Mouse (Mus musculus) kidney, postnatal 0 days (tissue): Measurements from ENCODE around the gene Mmp15. TPM values are rescaled to one million over a fixed set of nuclear protein-coding genes. Genes with fewer than 3 reads are reported as not detected.
A peak's percentile ranks its signal among the peaks of the same experiment; 100 is the strongest.

Experiments used
- ATAC-seq: fragments of 200-750 bp; cut with Nextera tagmentation; replicated peaks from 2 replicates; pipeline ENCODE4 v1.8.0; 2017; ENCODE audit warnings: low read depth, moderate number of reproducible peaks, moderate TSS enrichment, moderate library complexity; ENCODE audit not compliant: low FRiP score
- DNase-seq: peaks from one replicate; pipeline ENCODE4 v3.0.0-alpha.2; 2016; ENCODE audit warnings: low spot score
- H3K27ac ChIP-seq: fragments of 300-500 bp; sonication (generic); 2 replicates; pipeline ENCODE4 v1.5.1; 2014; ENCODE audit warnings: mild to moderate bottlenecking
- H3K27me3 ChIP-seq: fragments of 300-500 bp; sonication (generic); 2 replicates; pipeline ENCODE4 v1.6.1; 2014; ENCODE audit warnings: low read length, mixed read lengths; ENCODE audit not compliant: insufficient read depth
- H3K36me3 ChIP-seq: fragments of 300-500 bp; sonication (generic); 2 replicates; pipeline ENCODE4 v1.6.1; 2014; ENCODE audit warnings: low read length, mixed read lengths; ENCODE audit not compliant: insufficient read depth
- H3K4me1 ChIP-seq: fragments of 300-500 bp; sonication (generic); replicated peaks from 2 replicates; pipeline ENCODE4 v1.6.1; 2014; ENCODE audit warnings: antibody characterized with exemption, low read length, mixed read lengths; ENCODE audit not compliant: insufficient read depth
- H3K4me2 ChIP-seq: fragments of 300-500 bp; sonication (generic); 2 replicates; pipeline ENCODE4 v1.6.1; 2014; ENCODE audit warnings: mild to moderate bottlenecking, low read length, moderate library complexity, mixed read lengths
- H3K4me3 ChIP-seq: fragments of 300-500 bp; sonication (generic); replicated peaks from 2 replicates; pipeline ENCODE4 v1.5.1; 2014; ENCODE audit warnings: low read depth, low read length
- H3K9ac ChIP-seq: fragments of 300-500 bp; sonication (generic); 2 replicates; pipeline ENCODE4 v1.6.1; 2014; ENCODE audit warnings: low read depth, low read length
- H3K9me3 ChIP-seq: fragments of 300-500 bp; sonication (generic); replicated peaks from 2 replicates; pipeline ENCODE4 v1.6.1; 2016; ENCODE audit warnings: low read length, inconsistent platforms, mixed read lengths
- CTCF ChIP-seq: IDR thresholded peaks from 2 replicates; pipeline ENCODE4 v1.5.1; 2016; ENCODE audit warnings: antibody characterized with exemption, low read depth, mild to moderate bottlenecking, moderate library complexity
- WGBS: fragments of 180-500 bp; shearing (Covaris S2); extraction: QIAGEN DNeasy Blood & Tissue Kit; methylation state at CpG from one replicate; pipeline ENCODE4 v1.1.7; 2014; 5-methylcytosine and 5-hydroxymethylcytosine counted together
- polyA plus RNA-seq: library from polyadenylated mRNA; unstranded; fragments of >200 nt; fragmentation: Nextera tagmentation; extraction: Ambion mirVana; gene quantifications from 2 replicates; pipeline ENCODE4 v1.2.1, GENCODE M21; 2015

Mmp15 gene
- 5.0 and 5.8 TPM in 2 replicates for polyA plus RNA-seq

DNA sequence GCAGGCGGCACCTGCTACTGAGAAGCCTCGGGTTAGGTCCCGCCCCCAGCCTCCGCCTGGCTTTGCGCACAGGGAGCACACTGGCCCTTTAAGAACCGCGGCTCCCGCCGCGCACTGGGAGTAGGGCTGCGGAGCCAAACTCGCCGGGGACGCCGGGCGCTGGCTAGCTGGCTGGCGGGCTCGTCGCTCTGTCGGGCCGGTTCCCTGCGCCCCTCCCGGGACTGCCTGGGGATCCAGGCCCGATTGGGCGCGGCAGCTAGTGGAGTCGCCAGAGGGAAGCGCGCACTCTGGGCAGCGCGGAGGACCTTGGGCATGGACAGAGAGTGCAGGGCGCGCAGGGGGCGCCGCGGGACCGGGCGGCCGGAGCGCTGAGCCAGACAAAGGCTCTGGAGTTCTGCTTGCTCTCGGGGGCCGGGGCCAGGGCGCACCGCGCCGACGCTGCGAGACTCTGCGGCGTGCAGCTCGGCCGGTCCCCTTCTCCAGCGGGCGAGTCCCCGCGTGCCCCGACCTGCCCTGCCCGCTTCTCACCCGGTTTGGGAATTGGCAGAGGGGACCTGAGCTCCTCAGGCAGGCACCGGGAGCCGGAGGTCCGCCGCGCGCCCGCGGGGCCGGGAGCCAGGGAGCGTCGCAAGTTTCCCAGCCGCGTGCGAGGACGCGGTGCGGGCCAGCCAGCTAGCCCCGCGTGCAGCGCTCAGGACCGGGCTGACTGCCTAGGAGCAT is at the start of gene Mmp15:
Gene Mmp15, plus strand, starts transcription at position 118 of the 720 bp plus-strand sequence.
- under 1% methylated on average over 76 of the region's 80 CpGs for WGBS
- H3K4me1 ChIP-seq, result peaks cover 29% of the 10 kb centered on the region; the same call in 1 of the 2 replicates

DNA sequence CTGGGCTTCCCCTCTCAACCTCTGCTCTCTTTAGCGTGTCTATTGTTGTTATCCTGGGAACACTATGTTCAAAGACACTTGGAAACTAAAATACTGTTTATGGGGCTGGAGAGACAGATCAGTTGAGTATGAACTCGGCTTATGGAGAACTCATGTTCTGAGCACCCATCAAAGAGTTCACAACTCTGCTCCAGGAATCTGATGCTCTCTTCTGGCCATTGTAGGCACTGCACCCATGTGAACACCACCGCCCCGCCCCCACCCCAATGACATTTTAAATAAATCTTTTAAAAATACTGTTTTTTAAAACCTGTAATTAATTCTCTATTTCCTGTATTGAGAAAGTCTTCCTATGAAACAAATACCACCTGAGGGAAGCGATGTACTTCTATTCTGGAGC is 49.7 kb upstream of the Mmp15 start:
- no peaks in the 10 kb centered on the region for H3K27me3 ChIP-seq
- H3K4me1 ChIP-seq, result no peaks in the 10 kb centered on the region
- H3K27ac ChIP-seq, result no peak overlapping the region
- H3K9me3 ChIP-seq, result no peaks in the 10 kb centered on the region
- TF ChIP-seq CTCF, result peak; percentile 83
- H3K4me2 ChIP-seq, result no peak overlapping the region
- H3K9ac ChIP-seq, result no peak overlapping the region
- DNase-seq (peak; percentile 78), ATAC-seq (no peak)
- H3K4me3 ChIP-seq, result no peak overlapping the region
- WGBS, result 18% methylated on average over 5 of the region's 5 CpGs
- H3K36me3 ChIP-seq, result no peaks in the 10 kb centered on the region

More for the DNA sequence above, at the start of gene Mmp15:
- H3K27ac ChIP-seq, result peak within 1 kb of the TSS; percentile 47
- no peaks in the 10 kb centered on the region for H3K27me3 ChIP-seq
- no peaks in the 10 kb centered on the region for H3K9me3 ChIP-seq
- no peaks in the 10 kb centered on the region for H3K36me3 ChIP-seq
- H3K4me2 ChIP-seq, result peak within 1 kb of the TSS; percentile 98
- peak within 1 kb of the TSS; percentile 71 for H3K4me3 ChIP-seq
- peak; percentile 41 for ATAC-seq
- no peak for TF ChIP-seq CTCF
- peak within 1 kb of the TSS; percentile 69 for H3K9ac ChIP-seq
- peak; percentile 57 for DNase-seq

DNA sequence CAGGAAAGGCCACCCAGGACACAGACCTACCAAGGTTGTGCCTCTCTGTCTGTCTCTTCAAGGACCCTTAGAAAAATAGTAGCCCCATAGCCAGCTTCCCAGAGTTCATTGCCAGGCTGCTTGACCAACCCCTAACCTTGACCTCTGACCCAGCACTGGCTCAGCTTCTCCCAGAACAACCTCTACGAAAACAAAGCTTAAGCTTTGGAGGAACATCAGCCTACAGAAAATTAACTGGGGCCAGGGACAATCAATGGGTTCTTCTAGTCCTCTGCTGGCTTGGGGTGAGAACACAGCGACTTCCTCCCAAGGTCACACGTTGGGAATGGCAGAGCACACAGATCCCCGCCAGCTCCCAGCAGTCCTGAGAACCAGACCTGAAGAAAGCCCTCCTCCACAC is 46.5 kb upstream of the Mmp15 start:
- Histone ChIP-seq H3K9ac (no peak overlapping the region), H3K27ac (no peak overlapping the region), H3K4me2 (no peak overlapping the region), H3K4me3 (no peak overlapping the region), H3K9me3 (no peaks in the 10 kb centered on the region), H3K27me3 (no peaks in the 10 kb centered on the region), H3K36me3 (no peaks in the 10 kb centered on the region), H3K4me1 (no peaks in the 10 kb centered on the region)
- ATAC-seq (no peak), DNase-seq (no peak)
- 64% methylated on average over 4 of the region's 4 CpGs for WGBS
- no peak for TF ChIP-seq CTCF

DNA sequence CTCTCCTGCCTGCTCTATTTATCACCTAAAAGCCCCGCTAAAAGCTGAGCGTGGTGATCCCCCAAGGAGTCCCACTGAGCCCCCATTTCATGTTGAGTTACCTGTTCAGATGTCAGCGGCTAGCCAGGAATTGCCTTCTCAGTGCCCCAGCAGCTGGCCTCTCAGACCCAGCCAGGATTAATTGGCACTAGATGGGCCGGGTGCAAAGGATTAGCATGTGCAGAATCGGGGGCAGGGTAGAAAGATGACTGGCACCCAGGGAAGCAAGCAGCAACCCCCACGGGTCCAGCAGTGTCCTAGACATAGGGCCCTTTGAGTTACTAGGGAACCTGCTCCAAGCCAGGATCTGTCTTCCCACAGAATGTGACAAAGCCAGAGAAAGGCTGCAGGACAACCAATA is 45.6 kb upstream of the Mmp15 start, which contains the start of gene Cngb1:
Gene Cngb1, minus strand, starts transcription at position 155 of the 400 bp plus-strand sequence.
- Histone ChIP-seq H3K27me3 (no peaks in the 10 kb centered on the region), H3K36me3 (no peaks in the 10 kb centered on the region), H3K4me3 (no peak within 1 kb of the TSS), H3K27ac (no peak within 1 kb of the TSS), H3K9ac (no peak within 1 kb of the TSS), H3K4me2 (no peak within 1 kb of the TSS), H3K9me3 (no peaks in the 10 kb centered on the region), H3K4me1 (no peaks in the 10 kb centered on the region)
- WGBS, result 49% methylated on average over 6 of the region's 6 CpGs
- no peak for TF ChIP-seq CTCF
- no peak for ATAC-seq
- no peak for DNase-seq

DNA sequence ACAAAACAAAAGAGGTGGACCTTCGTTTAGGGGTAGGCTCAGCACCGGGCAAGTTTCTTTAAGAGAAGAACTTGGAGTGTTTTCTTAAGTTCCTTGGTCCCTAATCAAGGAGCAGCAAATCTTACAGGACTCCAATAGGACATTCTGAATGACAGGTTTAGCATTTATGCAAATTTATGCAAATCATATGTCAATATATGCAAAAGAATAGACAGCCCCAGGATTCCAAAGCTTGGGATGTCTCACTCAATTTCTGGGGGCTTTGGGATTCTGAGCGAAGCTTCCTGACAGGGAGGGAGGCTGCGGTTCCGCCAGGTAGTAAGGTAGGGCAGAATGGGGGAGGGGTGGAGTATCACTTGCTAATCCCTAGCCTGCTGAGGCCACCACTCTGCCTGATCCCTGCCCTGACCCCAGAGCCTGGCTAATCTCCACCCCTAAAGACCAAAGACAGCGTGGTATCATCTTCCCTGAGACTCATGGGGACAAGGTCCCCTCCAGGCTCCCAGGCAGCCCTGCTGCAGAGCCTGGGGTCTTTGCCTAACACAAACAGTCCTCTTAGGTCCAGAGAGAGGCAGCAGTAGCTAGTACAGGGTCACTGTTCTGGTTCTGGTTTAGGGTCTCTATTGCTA is 41.6 kb upstream of the Mmp15 start, which contains the start of gene Tepp:
Gene Tepp, plus strand, starts transcription at position 225 of the 629 bp plus-strand sequence.
- no peak for TF ChIP-seq CTCF
- Histone ChIP-seq H3K9me3 (no peaks in the 10 kb centered on the region), H3K4me3 (no peak within 1 kb of the TSS), H3K27me3 (no peaks in the 10 kb centered on the region), H3K27ac (no peak within 1 kb of the TSS), H3K4me2 (no peak within 1 kb of the TSS), H3K9ac (no peak within 1 kb of the TSS), H3K36me3 (no peaks in the 10 kb centered on the region), H3K4me1 (no peaks in the 10 kb centered on the region)
- DNase-seq (no peak), ATAC-seq (no peak)
- whole genome bisulfite sequencing, result 42% methylated on average over 6 of the region's 6 CpGs

DNA sequence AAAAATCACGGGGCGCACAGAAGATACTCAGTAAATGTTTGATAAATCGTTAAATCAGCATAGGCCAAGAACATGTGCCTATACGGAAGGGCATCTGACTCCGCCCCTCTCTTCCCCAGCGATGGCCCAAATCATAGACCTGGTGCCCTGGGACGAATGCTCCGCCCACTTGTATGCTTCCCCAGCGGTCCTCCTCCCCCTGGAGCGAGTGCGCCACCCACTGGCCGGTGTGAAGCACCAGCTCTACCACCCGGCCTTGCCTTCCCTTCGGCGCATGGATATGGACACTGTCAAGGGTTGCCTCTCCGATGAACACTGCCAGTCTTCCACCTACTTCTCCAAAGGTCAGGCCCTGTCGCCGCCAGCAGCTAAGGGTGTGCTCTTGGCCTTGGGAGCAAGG is 39.2 kb upstream of the Mmp15 start:
- DNase-seq (no peak), ATAC-seq (no peak)
- Histone ChIP-seq H3K27ac (no peak overlapping the region), H3K9me3 (no peaks in the 10 kb centered on the region), H3K4me2 (no peak overlapping the region), H3K4me1 (no peaks in the 10 kb centered on the region), H3K4me3 (no peak overlapping the region), H3K9ac (no peak overlapping the region), H3K27me3 (no peaks in the 10 kb centered on the region), H3K36me3 (no peaks in the 10 kb centered on the region)
- TF ChIP-seq CTCF, result peak; percentile 36; the same call in 1 of the 2 replicates
- 70% methylated on average over 18 of the region's 18 CpGs for WGBS
